ENCODE assay signal across 9 mouse cellular contexts in the genomic region with DNA sequence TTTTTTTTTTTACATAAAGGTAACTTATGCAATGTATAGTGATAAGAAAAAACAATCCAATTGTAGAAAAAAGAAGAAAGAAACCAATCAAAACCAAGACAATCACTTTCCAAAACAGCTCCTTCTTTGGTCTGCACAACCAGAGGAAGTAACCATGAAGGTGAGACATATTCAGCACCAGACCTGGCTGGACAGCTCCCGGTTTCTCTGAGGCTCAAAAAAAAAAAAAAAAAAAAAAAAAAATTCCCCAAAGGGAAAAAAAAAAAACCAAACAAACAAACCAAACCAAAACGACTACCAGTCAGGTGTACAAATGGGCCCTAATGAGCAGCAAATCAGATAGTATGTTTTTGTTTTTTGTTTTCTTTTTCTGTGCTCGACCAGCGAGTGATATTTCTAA. TPM values are rescaled to one million over a fixed set of nuclear protein-coding genes. Genes with fewer than 3 reads are reported as not detected.
A peak's percentile ranks its signal among the peaks of the same experiment; 100 is the strongest.
DNase-seq lines count a peak whose midpoint lies in the region; ATAC-seq and TF ChIP-seq lines count a peak whose summit lies in the region.
"Had no signal": no experiment of that assay in that cellular context is flagged by ENCODE, and none has a peak within 500 bp of the region (broad histone marks: within the 10 kb centered on the region; RNA-seq: fewer than 3 reads in every experiment).

No protein-coding gene starts in this region.

- ATAC-seq in hindbrain, embryonic 13.5 days (ENCODE audit: low FRiP score) = no peak
- no peak for ATAC-seq in granulocyte monocyte progenitor cell, adult 5-6 weeks (replicated peaks; ENCODE audit: poor library complexity, severe bottlenecking)

- no peak for TF ChIP-seq CTCF in layer of hippocampus, adult 2 months (conservative IDR thresholded peaks at IDR 0.05)

- no peak for TF ChIP-seq POLR2A in myocyte (IDR thresholded peaks at IDR 0.05; ENCODE audit: insufficient read length, low read depth)

- peaks cover 43% of the 10 kb centered on the region for H3K27me3 ChIP-seq in hindbrain, embryonic 13.5 days
- H3K27me3 ChIP-seq in myocyte (ENCODE audit: control insufficient read depth, insufficient read depth, insufficient read length) = peaks cover 28% of the 10 kb centered on the region

- no peaks in the 10 kb centered on the region for H3K9me3 ChIP-seq in hindbrain, embryonic 13.5 days

- no peaks in the 10 kb centered on the region for H3K36me3 ChIP-seq in hindbrain, embryonic 13.5 days
- no peaks in the 10 kb centered on the region for H3K36me3 ChIP-seq in myocyte (ENCODE audit: control insufficient read depth, insufficient read depth)

- peak overlapping the region; percentile 98 for H3K27ac ChIP-seq in layer of hippocampus, adult 2 months
- no peak overlapping the region for H3K27ac ChIP-seq in hindbrain, embryonic 13.5 days
- H3K27ac ChIP-seq: liver, embryonic 14.5 days had no signal

- no peaks in the 10 kb centered on the region for H3K79me2 ChIP-seq in myocyte (ENCODE audit: control insufficient read depth, insufficient read depth)

- peak overlapping the region; percentile 93 for H3K4me2 ChIP-seq in hindbrain, embryonic 13.5 days
- no peak overlapping the region for H3K4me2 ChIP-seq in myocyte (ENCODE audit: low read depth)

- peaks cover 26% of the 10 kb centered on the region for H3K4me1 ChIP-seq in hindbrain, embryonic 13.5 days (replicated peaks)

- H3K4me3 ChIP-seq in layer of hippocampus, adult 2 months = peak overlapping the region; percentile 66
- peak overlapping the region; percentile 71 for H3K4me3 ChIP-seq in hindbrain, embryonic 13.5 days
- no peak overlapping the region for H3K4me3 ChIP-seq in myocyte

- no peak for DNase-seq in layer of hippocampus, adult 2 months (ENCODE audit: low spot score in 2 of 2)
- no peak for DNase-seq in layer of hippocampus, adult 8-10 months (ENCODE audit: low spot score in 2 of 2)
- peak; percentile 48 for DNase-seq in adrenal gland, postnatal 14 days
- DNase-seq in cerebellum, postnatal 25 days = no peak
- no peak for DNase-seq in layer of hippocampus, postnatal 10 days (ENCODE audit: low spot score in 2 of 2)

- no peak overlapping the region for H3K9ac ChIP-seq in hindbrain, embryonic 13.5 days
- H3K9ac ChIP-seq: liver, embryonic 14.5 days had no signal

- WGBS in hindbrain, embryonic 13.5 days = 18% methylated on average over 4 of the region's 4 CpGs

- H3ac ChIP-seq in myocyte (ENCODE audit: control insufficient read depth, insufficient read length) = no peak overlapping the region

TF ChIP-seq in myocyte, 11 proteins besides CTCF, POLR2A, EP300 and RAD21:
- TF ChIP-seq REST (IDR thresholded peaks at IDR 0.05; ENCODE audit: insufficient read depth, insufficient read length) (peak; percentile 69), POLR2AphosphoS2 (IDR thresholded peaks at IDR 0.05; ENCODE audit: insufficient read length, low read depth) (no peak), MAX (IDR thresholded peaks at IDR 0.05; ENCODE audit: low read depth) (no peak), USF1 (IDR thresholded peaks at IDR 0.05; ENCODE audit: low read depth) (no peak)

RNA-seq across cellular contexts. Expression of gene AI593442, which starts 3.0 kb away (rescaled TPM):
- total RNA-seq in layer of hippocampus, adult 2 months (2021) = 100 to 1,000 TPM; 123 TPM
- 100 to 1,000 TPM; 110 to 120 (median 117) TPM for total RNA-seq in layer of hippocampus, adult 8-10 months (2022)
- total RNA-seq in adrenal gland, postnatal 14 days (2021) = 0.08 and 0.11 TPM in 2 replicates
- polyA plus RNA-seq in hindbrain, embryonic 13.5 days (2015; fragmentation: Nextera tagmentation; extraction: Ambion mirVana) = 28.6 and 30.7 TPM in 2 replicates
- polyA plus RNA-seq in myocyte (2012; fragmentation: generic; extraction: Trizol) = not detected
- not detected in 2 replicates for total RNA-seq in granulocyte monocyte progenitor cell, adult 5-6 weeks (2014; fragmentation: Nextera tagmentation)
- total RNA-seq in granulocyte monocyte progenitor cell, adult 5-6 weeks (2017) = not detected in 2 replicates
- total RNA-seq in layer of hippocampus, postnatal 10 days (2021) = 10 to 100 TPM; 83.2 to 84.3 TPM

Comparison
In these comparisons a context has a peak if more than half of its experiments do, and no peak if none do; other contexts are left out.
1. RNA of gene AI593442, which starts 3.0 kb away (total RNA-seq): 123 TPM in layer of hippocampus, adult 2 months, 110 to 120 TPM in layer of hippocampus, adult 8-10 months and 83.2 to 84.3 TPM in layer of hippocampus, postnatal 10 days; 0.08 to 0.11 TPM in adrenal gland, postnatal 14 days and not detected in granulocyte monocyte progenitor cell, adult 5-6 weeks; every median in the first group is over 10 times any median in the second.